Mouse (Mus musculus): ENCODE measurements around the gene Apoa2.

DNA sequence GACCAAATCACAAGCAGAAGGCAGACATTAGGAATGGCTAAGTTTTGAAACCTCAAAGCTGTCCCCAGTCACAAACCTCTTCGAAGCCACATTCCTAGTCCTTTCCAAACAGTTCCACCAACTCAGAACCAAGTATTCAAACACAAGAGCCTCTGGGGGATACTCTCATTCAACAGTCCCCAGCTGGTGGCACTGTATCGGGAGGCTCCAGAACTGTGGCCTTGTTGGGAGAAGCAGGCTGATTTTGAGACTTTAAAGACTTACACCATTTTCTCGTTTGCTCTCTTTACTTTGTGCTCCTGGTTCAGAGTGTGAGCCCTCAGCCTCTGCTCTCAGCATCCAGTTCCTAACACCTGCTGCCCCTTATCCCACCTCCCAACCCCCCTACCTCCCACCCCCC, 41.8 kb upstream of the Apoa2 start:
- TF ChIP-seq CTCF (IDR thresholded peaks at IDR 0.05; ENCODE audit: borderline replicate concordance, extremely low read depth, insufficient read depth, insufficient read length) (no peak), POLR2A (IDR thresholded peaks at IDR 0.05; ENCODE audit: borderline replicate concordance, extremely low read depth, insufficient read depth, insufficient read length, poor library complexity, severe bottlenecking) (no peak)

Measured in brain, embryonic 14.5 days (tissue).